Mouse (Mus musculus): ENCODE measurements around the gene Alkbh5.

DNA sequence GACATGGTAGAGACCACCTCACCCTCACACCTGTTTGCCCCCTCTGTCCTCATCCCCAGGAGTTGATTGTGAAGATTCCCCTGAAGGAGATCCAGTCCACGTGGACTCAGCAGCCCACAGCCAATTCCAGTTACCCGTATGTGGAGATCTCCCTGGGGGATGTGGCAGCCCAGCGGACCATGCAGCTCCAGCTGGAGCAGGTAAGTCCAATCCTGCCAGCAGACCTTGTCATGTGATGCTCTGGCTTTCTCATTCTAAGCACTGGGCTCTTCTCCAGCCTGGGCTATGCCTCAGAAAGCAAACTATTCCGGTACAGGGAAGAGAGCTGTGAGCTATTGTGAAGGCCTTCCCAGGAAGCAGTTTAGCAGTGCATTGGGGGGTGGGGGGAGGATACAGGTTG is 9.7 kb upstream of the Alkbh5 start:
- TF ChIP-seq CTCF (IDR thresholded peaks at IDR 0.05; ENCODE audit: low read depth) (no peak), EP300 (IDR thresholded peaks at IDR 0.05; ENCODE audit: low read depth) (no peak)

Data from liver, postnatal 0 days (tissue).